Mouse (Mus musculus): Measurements from ENCODE around the gene Mark1.

Gene Mark1

GRCm38 (mm10) chr1:184882281-184883268 is 116.8 kb downstream of the Mark1 start, which contains the start of gene C130074G19Rik:
C130074G19Rik (minus strand) TSS chr1:184883218.
- no peak for DNase-seq

- DNase-seq, result no peak
Measured at GRCm38 (mm10) chr1:184881861-184882260, 117.5 kb downstream of the Mark1 start.

- no peak for DNase-seq
Measured at GRCm38 (mm10) chr1:184881211-184881610, 118.2 kb downstream of the Mark1 start.

- no peak for DNase-seq
Measured at GRCm38 (mm10) chr1:184878860-184879259, 120.5 kb downstream of the Mark1 start.

- no peak for DNase-seq
Measured at GRCm38 (mm10) chr1:184877306-184877705, 122.1 kb downstream of the Mark1 start.

GRCm38 (mm10) chr1:184873910-184874309 is 125.5 kb downstream of the Mark1 start:
- DNase-seq, result no peak

- DNase-seq, result no peak
Measured at GRCm38 (mm10) chr1:184872069-184872819, 127.1 kb downstream of the Mark1 start.

- DNase-seq, result no peak
Measured at GRCm38 (mm10) chr1:184871506-184871905, 127.9 kb downstream of the Mark1 start.

- no peak for DNase-seq
Measured at GRCm38 (mm10) chr1:184870646-184871385, 128.6 kb downstream of the Mark1 start.

GRCm38 (mm10) chr1:184869939-184870565 is 129.3 kb downstream of the Mark1 start:
- no peak for DNase-seq

GRCm38 (mm10) chr1:184867640-184868120 is 131.7 kb downstream of the Mark1 start:
- DNase-seq, result no peak

GRCm38 (mm10) chr1:184864381-184864801 is 135.0 kb downstream of the Mark1 start:
- DNase-seq, result no peak

- DNase-seq, result no peak
Measured at GRCm38 (mm10) chr1:184862636-184863035, 136.7 kb downstream of the Mark1 start.

- DNase-seq, result no peak
Measured at GRCm38 (mm10) chr1:184861551-184861950, 137.8 kb downstream of the Mark1 start.

GRCm38 (mm10) chr1:184860276-184860675 is 139.1 kb downstream of the Mark1 start:
- no peak for DNase-seq

GRCm38 (mm10) chr1:184858253-184858652 is 141.1 kb downstream of the Mark1 start:
- DNase-seq, result no peak

GRCm38 (mm10) chr1:184857216-184857615 is 142.2 kb downstream of the Mark1 start:
- DNase-seq, result no peak

- no peak for DNase-seq
Measured at GRCm38 (mm10) chr1:184853922-184854321, 145.4 kb downstream of the Mark1 start.

GRCm38 (mm10) chr1:184853339-184853738 is 146.0 kb downstream of the Mark1 start:
- DNase-seq, result peak; percentile 53

- peak; percentile 86 for DNase-seq
Measured at GRCm38 (mm10) chr1:184851741-184852618, 147.4 kb downstream of the Mark1 start.

- no peak for DNase-seq
Measured at GRCm38 (mm10) chr1:184851166-184851565, 148.2 kb downstream of the Mark1 start.

All from cerebellum, adult 9-10 months (tissue).